Mouse (Mus musculus) ES-E14 (cell line): ENCODE data around the gene Npy1r. TPM values are rescaled to one million over a fixed set of nuclear protein-coding genes. Genes with fewer than 3 reads are reported as not detected.

Experiments used
- DNase-seq: peaks from one replicate; pipeline ENCODE4 v3.0.0-alpha.2; 2013; ENCODE audit warnings: low read depth, low spot score
- H3K27ac ChIP-seq: 2 replicates; pipeline ENCODE4 v1.5.1; 2012; ENCODE audit warnings: low read depth, mild to moderate bottlenecking, low read length, moderate library complexity, mixed read lengths; ENCODE audit not compliant: poor library complexity, insufficient read depth, severe bottlenecking
- H3K36me3 ChIP-seq: 2 replicates; pipeline ENCODE4 v1.6.1; 2012; ENCODE audit warnings: mild to moderate bottlenecking, low read length, moderate library complexity, mixed read lengths; ENCODE audit not compliant: control insufficient read depth, poor library complexity, insufficient read depth, severe bottlenecking
- H3K4me1 ChIP-seq, 2 experiments: fragments of 150-350 bp in 1 of 2; sonication (generic) in 1 of 2; 2 replicates each; pipeline ENCODE4 v1.6.1; 2012; ENCODE audit warnings: low read length in 2 of 2, mild to moderate bottlenecking in 1 of 2, mixed read lengths in 1 of 2; ENCODE audit not compliant: control insufficient read depth in 2 of 2, insufficient read depth in 2 of 2, poor library complexity in 1 of 2
- H3K4me3 ChIP-seq, 2 experiments: fragments of 150-350 bp in 1 of 2; sonication (generic) in 1 of 2; 2 replicates each; pipeline ENCODE4 v1.5.1; 2012; ENCODE audit warnings: low read length in 2 of 2, low read depth in 1 of 2, mild to moderate bottlenecking in 1 of 2, mixed read lengths in 1 of 2; ENCODE audit not compliant: insufficient read depth in 1 of 2, poor library complexity in 1 of 2, severe bottlenecking in 1 of 2
- H3K9ac ChIP-seq: 2 replicates; pipeline ENCODE4 v1.6.1; 2012; ENCODE audit warnings: low read depth, mild to moderate bottlenecking, low read length, mixed read lengths; ENCODE audit not compliant: poor library complexity, insufficient read depth, severe bottlenecking
- H3K9me3 ChIP-seq: fragments of 150-350 bp; sonication (generic); 2 replicates; pipeline ENCODE4 v1.6.1; 2012; ENCODE audit warnings: low read depth, mild to moderate bottlenecking, low read length; ENCODE audit not compliant: control insufficient read depth, insufficient read depth
- CHD2 ChIP-seq: IDR thresholded peaks from 2 replicates; pipeline ENCODE4 v1.6.1; 2014; ENCODE audit warnings: mild to moderate bottlenecking, low read depth, low read length, inconsistent platforms
- HCFC1 ChIP-seq: IDR thresholded peaks from 2 replicates; pipeline ENCODE4 v1.6.1; 2012; ENCODE audit warnings: low read length, inconsistent platforms, borderline replicate concordance; ENCODE audit not compliant: insufficient read depth
- MAFK ChIP-seq: IDR thresholded peaks from 2 replicates; pipeline ENCODE4 v1.6.1; 2014; ENCODE audit warnings: mild to moderate bottlenecking, low read depth, low read length, inconsistent platforms; ENCODE audit not compliant: insufficient read depth
- ZC3H11A ChIP-seq: IDR thresholded peaks from 2 replicates; pipeline ENCODE4 v1.6.1; 2012; ENCODE audit warnings: low read depth, mild to moderate bottlenecking, inconsistent platforms, low read length, borderline replicate concordance
- ZNF384 ChIP-seq: IDR thresholded peaks from 2 replicates; pipeline ENCODE4 v1.6.1; 2012; ENCODE audit warnings: low read depth, low read length, inconsistent platforms
- in situ Hi-C, 2 experiments: fragments of 600-800 bp; cut with MboI; formaldehyde crosslinking; loops; one replicate each; pipeline ENCODE4 v1.15.1; 2025; ENCODE audit warnings: low sequenced_read_pairs in 2 of 2, inconsistent platforms in 1 of 2; ENCODE audit not compliant: unreplicated experiment in 2 of 2
- total RNA-seq: library from RNA; depleted of rRNA; stranded (reverse); fragments of 300-350 nt; gene quantifications from 2 replicates; pipeline ENCODE4 v1.2.3, GENCODE M21; 2012; rRNA removed

The Npy1r gene
- 0.04 TPM in 1 of 2 replicates, not detected in the other for total RNA-seq

GRCm38 (mm10) chr8:66696970-66697843 lies at the start of gene Npy1r:
Npy1r (plus strand) TSS chr8:66697192.
- Histone ChIP-seq H3K9me3 (no peaks in the 10 kb centered on the region), H3K4me3 (peak within 1 kb of the TSS; percentile 36 to 55), H3K9ac (no peak within 1 kb of the TSS; the same call in 1 of the 2 replicates), H3K36me3 (no peaks in the 10 kb centered on the region), H3K4me1 (peaks cover 2% of the 10 kb centered on the region in 2 experiments; a peak in 1 of 4 replicates), H3K27ac (no peak within 1 kb of the TSS)
- DNase-seq, result no peak
- in situ Hi-C loops, result no loop called here
- no peak for TF ChIP-seq HCFC1
- no peak for TF ChIP-seq CHD2
- no peak for TF ChIP-seq MAFK
- no peak for TF ChIP-seq ZNF384
- no peak for TF ChIP-seq ZC3H11A

GRCm38 (mm10) chr8:66681261-66681660 lies 15.7 kb upstream of the Npy1r start:
- DNase-seq, result no peak
- H3K9me3 ChIP-seq, result no peaks in the 10 kb centered on the region
- H3K4me3 ChIP-seq, result no peak overlapping the region
- no peak overlapping the region for H3K27ac ChIP-seq
- in situ Hi-C loops, result no loop called here
- no peak for TF ChIP-seq ZC3H11A
- no peak for TF ChIP-seq HCFC1
- TF ChIP-seq ZNF384, result no peak
- no peaks in the 10 kb centered on the region for H3K4me1 ChIP-seq
- no peaks in the 10 kb centered on the region for H3K36me3 ChIP-seq
- no peak overlapping the region for H3K9ac ChIP-seq

GRCm38 (mm10) chr8:66687511-66688329 lies 9.3 kb upstream of the Npy1r start, which contains the start of gene Npy5r:
Npy5r (minus strand) TSS chr8:66688128.
- in situ Hi-C loops, result no loop called here

GRCm38 (mm10) chr8:66688395-66688794 lies 8.6 kb upstream of the Npy1r start:
- H3K9me3 ChIP-seq, result no peaks in the 10 kb centered on the region
- no peaks in the 10 kb centered on the region for H3K36me3 ChIP-seq
- no peak overlapping the region for H3K9ac ChIP-seq
- DNase-seq, result no peak
- no peaks in the 10 kb centered on the region for H3K4me1 ChIP-seq
- in situ Hi-C loops, result no loop called here
- no peak for TF ChIP-seq MAFK
- TF ChIP-seq CHD2, result no peak
- TF ChIP-seq ZNF384, result no peak
- TF ChIP-seq HCFC1, result no peak
- no peak for TF ChIP-seq ZC3H11A
- no peak overlapping the region; a peak in 1 of 4 replicates for H3K4me3 ChIP-seq
- no peak overlapping the region for H3K27ac ChIP-seq

More at GRCm38 (mm10) chr8:66687511-66688329, 9.3 kb upstream of the Npy1r start, which contains the start of gene Npy5r:
- no peaks in the 10 kb centered on the region for H3K9me3 ChIP-seq
- H3K27ac ChIP-seq, result no peak within 1 kb of the TSS
- no peaks in the 10 kb centered on the region for H3K36me3 ChIP-seq
- peak within 1 kb of the TSS; percentile 59 to 66 for H3K4me3 ChIP-seq
- H3K9ac ChIP-seq, result peak within 1 kb of the TSS; percentile 36; the same call in 1 of the 2 replicates
- TF ChIP-seq CHD2 (no peak), ZNF384 (no peak), HCFC1 (no peak), MAFK (no peak), ZC3H11A (no peak)
- DNase-seq, result no peak
- H3K4me1 ChIP-seq, result no peaks in the 10 kb centered on the region
